Mouse (Mus musculus) liver, embryonic 14.5 days (tissue): Measurements from ENCODE around the gene Nes. TPM values are rescaled to one million over a fixed set of nuclear protein-coding genes. Genes with fewer than 3 reads are reported as not detected.
A peak's percentile ranks its signal among the peaks of the same experiment; 100 is the strongest.

ENCODE experiments used
- ATAC-seq: fragments of 200-750 bp; cut with Nextera tagmentation; 2 replicates; pipeline ENCODE4 v1.8.0; 2017; ENCODE audit warnings: moderate number of reproducible peaks, mild to moderate bottlenecking, moderate library complexity; ENCODE audit not compliant: insufficient read depth
- DNase-seq, 3 experiments: peaks; one replicate each; pipeline ENCODE4 v3.0.0-alpha.2; 2012 to 2013; ENCODE audit warnings: low read depth in 3 of 3, low spot score in 3 of 3
- H3K27ac ChIP-seq: fragments of 300-500 bp; sonication (generic); 2 replicates; pipeline ENCODE4 v1.5.1; 2014; ENCODE audit warnings: moderate library complexity, mild to moderate bottlenecking, control low read depth, inconsistent platforms
- H3K27me3 ChIP-seq: fragments of 300-500 bp; sonication (generic); 2 replicates; pipeline ENCODE4 v1.6.1; 2014; ENCODE audit warnings: mild to moderate bottlenecking, low read length, moderate library complexity; ENCODE audit not compliant: control insufficient read depth, insufficient read depth
- H3K36me3 ChIP-seq: fragments of 300-500 bp; sonication (generic); replicated peaks from 2 replicates; pipeline ENCODE4 v1.6.1; 2014; ENCODE audit warnings: low read depth; ENCODE audit not compliant: control insufficient read depth, insufficient read depth
- H3K4me1 ChIP-seq, 2 experiments: fragments of 200-500 bp in 1 of 2; fragments of 300-500 bp in 1 of 2; sonication (generic) in 1 of 2; replicated peaks; 2 replicates each; pipeline ENCODE4 v1.6.1; 2012 to 2014; ENCODE audit warnings: antibody characterized with exemption in 1 of 2, inconsistent platforms in 1 of 2, low read length in 1 of 2; ENCODE audit not compliant: control insufficient read depth in 2 of 2, insufficient read depth in 2 of 2
- H3K4me2 ChIP-seq: fragments of 300-500 bp; sonication (generic); 2 replicates; pipeline ENCODE4 v1.6.1; 2014; ENCODE audit warnings: low read depth, mild to moderate bottlenecking, control low read depth, moderate library complexity
- H3K4me3 ChIP-seq, 2 experiments: fragments of 200-500 bp in 1 of 2; fragments of 300-500 bp in 1 of 2; sonication (generic) in 1 of 2; 2 replicates each; pipeline ENCODE4 v1.5.1; 2012 to 2014; ENCODE audit warnings: low read depth in 2 of 2, low read length in 2 of 2, mild to moderate bottlenecking in 2 of 2, control low read depth in 1 of 2, inconsistent platforms in 1 of 2, moderate library complexity in 1 of 2; ENCODE audit not compliant: insufficient read depth in 1 of 2
- H3K9ac ChIP-seq: fragments of 300-500 bp; sonication (generic); replicated peaks from 2 replicates; pipeline ENCODE4 v1.6.1; 2014; ENCODE audit warnings: mild to moderate bottlenecking, control low read depth, moderate library complexity
- H3K9me3 ChIP-seq: fragments of 300-500 bp; sonication (generic); 2 replicates; pipeline ENCODE4 v1.6.1; 2016; ENCODE audit warnings: low read length, mixed read lengths; ENCODE audit not compliant: control insufficient read depth
- CTCF ChIP-seq: IDR thresholded peaks from 2 replicates; pipeline ENCODE4 v1.5.1; 2016; ENCODE audit warnings: antibody characterized with exemption, low read depth, control low read depth
- EP300 ChIP-seq: IDR thresholded peaks from 2 replicates; pipeline ENCODE4 v1.6.1; 2016; ENCODE audit warnings: antibody characterized with exemption, low read depth
- WGBS: fragments of 180-500 bp; shearing (Covaris S2); extraction: QIAGEN DNeasy Blood & Tissue Kit; methylation state at CpG from one replicate; pipeline ENCODE4 v1.1.7; 2014; ENCODE audit not compliant: insufficient replicate concordance; 5-methylcytosine and 5-hydroxymethylcytosine counted together
- polyA plus RNA-seq, 2 experiments: library from polyadenylated mRNA; depleted of rRNA in 1 of 2; stranded (reverse) in 1 of 2; unstranded in 1 of 2; fragments of >200 nt; fragmentation: Nextera tagmentation in 1 of 2; extraction: Ambion mirVana in 1 of 2; gene quantifications; 2 replicates each; pipeline versions ENCODE4 v1.2.1 to v1.2.3; 2012 to 2014

Nes gene
- polyA plus RNA-seq, 2 experiments: 0.83 to 1.1 TPM

GRCm38 (mm10) chr3:88005822-88006786, 35.2 kb downstream of the Nes start:
- Histone ChIP-seq H3K9me3 (no peaks in the 10 kb centered on the region; the same call in 1 of the 2 replicates), H3K27ac (no peak overlapping the region), H3K4me1 (no peaks in the 10 kb centered on the region), H3K9ac (no peak overlapping the region), H3K4me2 (no peak overlapping the region), H3K27me3 (peaks cover 17% of the 10 kb centered on the region), H3K36me3 (no peaks in the 10 kb centered on the region), H3K4me3 (no peak overlapping the region)
- WGBS: 62% methylated on average over 18 of the region's 18 CpGs
- no peak for ATAC-seq
- peak; percentile 86 for TF ChIP-seq CTCF
- TF ChIP-seq EP300: no peak
- DNase-seq: no peak

GRCm38 (mm10) chr3:88010634-88011265, 39.9 kb downstream of the Nes start:
- H3K36me3 ChIP-seq: no peaks in the 10 kb centered on the region
- no peak overlapping the region for H3K27ac ChIP-seq
- TF ChIP-seq EP300: no peak
- TF ChIP-seq CTCF: peak; percentile 60
- H3K4me1 ChIP-seq: no peaks in the 10 kb centered on the region
- peak in 1 of 3 experiments; percentile 20 for DNase-seq
- H3K9me3 ChIP-seq: no peaks in the 10 kb centered on the region; the same call in 1 of the 2 replicates
- ATAC-seq: no peak
- 2% methylated on average over 6 of the region's 6 CpGs for WGBS
- H3K4me2 ChIP-seq: no peak overlapping the region
- H3K4me3 ChIP-seq: no peak overlapping the region
- H3K9ac ChIP-seq: no peak overlapping the region
- H3K27me3 ChIP-seq: no peaks in the 10 kb centered on the region

- Histone ChIP-seq H3K27ac (no peak overlapping the region), H3K9ac (no peak overlapping the region), H3K27me3 (peaks cover 66% of the 10 kb centered on the region), H3K9me3 (no peaks in the 10 kb centered on the region), H3K4me1 (no peaks in the 10 kb centered on the region), H3K4me2 (peak overlapping the region; percentile 70), H3K36me3 (no peaks in the 10 kb centered on the region), H3K4me3 (peak overlapping the region; percentile 26 to 44)
- DNase-seq (peak; percentile 56 to 70 (median 60)), ATAC-seq (peak; percentile 76)
- 2% methylated on average over 66 of the region's 66 CpGs for WGBS
- no peak for TF ChIP-seq CTCF
- no peak for TF ChIP-seq EP300
Measured at GRCm38 (mm10) chr3:88022322-88023191, 51.7 kb downstream of the Nes start.

- H3K27me3 ChIP-seq: peaks cover 66% of the 10 kb centered on the region
- no peak for DNase-seq
- H3K27ac ChIP-seq: no peak overlapping the region
- TF ChIP-seq EP300 (no peak), CTCF (no peak)
- H3K36me3 ChIP-seq: no peaks in the 10 kb centered on the region
- H3K4me2 ChIP-seq: peak overlapping the region; percentile 70
- H3K9me3 ChIP-seq: no peaks in the 10 kb centered on the region; the same call in 1 of the 2 replicates
- WGBS: 2% methylated on average over 81 of the region's 81 CpGs
- no peaks in the 10 kb centered on the region for H3K4me1 ChIP-seq
- ATAC-seq: peak; percentile 23; the same call in 1 of the 2 replicates
- H3K9ac ChIP-seq: no peak overlapping the region
- peak overlapping the region; percentile 26 to 44 for H3K4me3 ChIP-seq
Measured at GRCm38 (mm10) chr3:88023192-88024074, 52.6 kb downstream of the Nes start.
